Mouse (Mus musculus): ENCODE results near the gene Ces1h.

The Ces1h gene

GRCm38 (mm10) chr8:93379625-93380024 is at the start of gene Ces1h:
Gene Ces1h (minus strand): TSS chr8:93379725.
- TF ChIP-seq GATA4 (IDR thresholded peaks at IDR 0.05; ENCODE audit: insufficient replicate concordance, low read length) = no peak

- TF ChIP-seq GATA4 (IDR thresholded peaks at IDR 0.05; ENCODE audit: insufficient replicate concordance, low read length) = no peak
These were observed 47.7 kb upstream of the Ces1h start for GRCm38 (mm10) chr8:93427195-93427594.

- TF ChIP-seq GATA4 (IDR thresholded peaks at IDR 0.05; ENCODE audit: insufficient replicate concordance, low read length) = no peak
These were observed 35.9 kb upstream of the Ces1h start for GRCm38 (mm10) chr8:93415387-93415786.

GRCm38 (mm10) chr8:93408830-93409229 is 29.3 kb upstream of the Ces1h start:
- TF ChIP-seq GATA4 (IDR thresholded peaks at IDR 0.05; ENCODE audit: insufficient replicate concordance, low read length) = no peak

GRCm38 (mm10) chr8:93399698-93400097 is 20.2 kb upstream of the Ces1h start:
- no peak for TF ChIP-seq GATA4 (IDR thresholded peaks at IDR 0.05; ENCODE audit: insufficient replicate concordance, low read length)

GRCm38 (mm10) chr8:93398044-93398443 is 18.5 kb upstream of the Ces1h start:
- TF ChIP-seq GATA4 (IDR thresholded peaks at IDR 0.05; ENCODE audit: insufficient replicate concordance, low read length) = no peak

GRCm38 (mm10) chr8:93369481-93369880 is 10.0 kb downstream of the Ces1h start:
- no peak for TF ChIP-seq GATA4 (IDR thresholded peaks at IDR 0.05; ENCODE audit: insufficient replicate concordance, low read length)

GRCm38 (mm10) chr8:93360113-93360512 is 19.4 kb downstream of the Ces1h start:
- no peak for TF ChIP-seq GATA4 (IDR thresholded peaks at IDR 0.05; ENCODE audit: insufficient replicate concordance, low read length)

GRCm38 (mm10) chr8:93339531-93339930 is 40.0 kb downstream of the Ces1h start:
- no peak for TF ChIP-seq GATA4 (IDR thresholded peaks at IDR 0.05; ENCODE audit: insufficient replicate concordance, low read length)

- peak; percentile 43; the same call in 1 of the 2 replicates for TF ChIP-seq GATA4 (IDR thresholded peaks at IDR 0.05; ENCODE audit: insufficient replicate concordance, low read length)
These were observed 42.3 kb downstream of the Ces1h start, which contains the start of gene Ces1g for GRCm38 (mm10) chr8:93337207-93337606. Gene Ces1g (minus strand): TSS chr8:93337308.

GRCm38 (mm10) chr8:93332703-93333102 is 46.8 kb downstream of the Ces1h start:
- peak; percentile 86 for TF ChIP-seq GATA4 (IDR thresholded peaks at IDR 0.05; ENCODE audit: insufficient replicate concordance, low read length)

- TF ChIP-seq GATA4 (IDR thresholded peaks at IDR 0.05; ENCODE audit: insufficient replicate concordance, low read length) = no peak
These were observed 48.4 kb downstream of the Ces1h start for GRCm38 (mm10) chr8:93331151-93331550.

- TF ChIP-seq GATA4 (IDR thresholded peaks at IDR 0.05; ENCODE audit: insufficient replicate concordance, low read length) = no peak
These were observed 54.4 kb downstream of the Ces1h start for GRCm38 (mm10) chr8:93325123-93325522.

GRCm38 (mm10) chr8:93317031-93317430 is 62.5 kb downstream of the Ces1h start:
- no peak for TF ChIP-seq GATA4 (IDR thresholded peaks at IDR 0.05; ENCODE audit: insufficient replicate concordance, low read length)

GRCm38 (mm10) chr8:93315557-93315956 is 64.0 kb downstream of the Ces1h start:
- no peak for TF ChIP-seq GATA4 (IDR thresholded peaks at IDR 0.05; ENCODE audit: insufficient replicate concordance, low read length)
